Mouse (Mus musculus) kidney, embryonic 16.5 days (tissue): Measurements from ENCODE around the gene Mtch2. TPM values are rescaled to one million over a fixed set of nuclear protein-coding genes. Genes with fewer than 3 reads are reported as not detected.
"Not testable (repeated sequence)": the region's sequence is repeated elsewhere in the genome, so short reads cannot be mapped to it uniquely, and the experiment has no call there.

ENCODE experiments used
- ATAC-seq: fragments of 200-750 bp; cut with Nextera tagmentation; 2 replicates; pipeline ENCODE4 v1.8.0; 2017; ENCODE audit warnings: moderate TSS enrichment; ENCODE audit not compliant: low FRiP score, low TSS enrichment
- H3K27ac ChIP-seq: fragments of 300-500 bp; sonication (generic); 2 replicates; pipeline ENCODE4 v1.5.1; 2014; ENCODE audit warnings: low read length
- H3K27me3 ChIP-seq: fragments of 300-500 bp; sonication (generic); 2 replicates; pipeline ENCODE4 v1.6.1; 2014; ENCODE audit warnings: low read length, control low read depth, mixed read lengths; ENCODE audit not compliant: insufficient read depth
- H3K36me3 ChIP-seq: fragments of 300-500 bp; sonication (generic); 2 replicates; pipeline ENCODE4 v1.6.1; 2014; ENCODE audit warnings: low read length, control low read depth, mixed read lengths; ENCODE audit not compliant: insufficient read depth
- H3K4me1 ChIP-seq: fragments of 300-500 bp; sonication (generic); 2 replicates; pipeline ENCODE4 v1.6.1; 2014; ENCODE audit warnings: low read length, control low read depth, mixed read lengths; ENCODE audit not compliant: insufficient read depth
- H3K4me2 ChIP-seq: fragments of 300-500 bp; sonication (generic); replicated peaks from 2 replicates; pipeline ENCODE4 v1.6.1; 2014; ENCODE audit warnings: low read depth, low read length
- H3K4me3 ChIP-seq: fragments of 300-500 bp; sonication (generic); 2 replicates; pipeline ENCODE4 v1.5.1; 2014; ENCODE audit warnings: mild to moderate bottlenecking, low read length
- H3K9ac ChIP-seq: fragments of 300-500 bp; sonication (generic); replicated peaks from 2 replicates; pipeline ENCODE4 v1.6.1; 2014; ENCODE audit warnings: low read length
- H3K9me3 ChIP-seq: fragments of 300-500 bp; sonication (generic); 2 replicates; pipeline ENCODE4 v1.6.1; 2016; ENCODE audit warnings: low read length, control low read depth
- WGBS: fragments of 180-500 bp; shearing (Covaris S2); extraction: QIAGEN DNeasy Blood & Tissue Kit; methylation state at CpG from one replicate; pipeline ENCODE4 v1.1.7; 2014; 5-methylcytosine and 5-hydroxymethylcytosine counted together
- polyA plus RNA-seq: library from polyadenylated mRNA; unstranded; fragments of >200 nt; fragmentation: Nextera tagmentation; extraction: Ambion mirVana; gene quantifications from 2 replicates; pipeline ENCODE4 v1.2.1, GENCODE M21; 2015

Mtch2 gene
- polyA plus RNA-seq = 240 and 244 TPM in 2 replicates

GRCm38 (mm10) chr2:90846955-90847680, at the start of gene Mtch2:
TSS of gene Mtch2 (plus strand) at chr2:90847155.
- Histone ChIP-seq H3K36me3 (peaks cover 21% of the 10 kb centered on the region), H3K4me2 (peak within 1 kb of the TSS; percentile 66), H3K9ac (peak within 1 kb of the TSS; percentile 94), H3K9me3 (no peaks in the 10 kb centered on the region), H3K4me3 (peak within 1 kb of the TSS; percentile 97), H3K4me1 (peaks cover 10% of the 10 kb centered on the region), H3K27ac (peak within 1 kb of the TSS; percentile 86), H3K27me3 (no peaks in the 10 kb centered on the region)
- under 1% methylated on average over 66 of the region's 67 CpGs for WGBS
- peak; percentile 99 for ATAC-seq

DNA sequence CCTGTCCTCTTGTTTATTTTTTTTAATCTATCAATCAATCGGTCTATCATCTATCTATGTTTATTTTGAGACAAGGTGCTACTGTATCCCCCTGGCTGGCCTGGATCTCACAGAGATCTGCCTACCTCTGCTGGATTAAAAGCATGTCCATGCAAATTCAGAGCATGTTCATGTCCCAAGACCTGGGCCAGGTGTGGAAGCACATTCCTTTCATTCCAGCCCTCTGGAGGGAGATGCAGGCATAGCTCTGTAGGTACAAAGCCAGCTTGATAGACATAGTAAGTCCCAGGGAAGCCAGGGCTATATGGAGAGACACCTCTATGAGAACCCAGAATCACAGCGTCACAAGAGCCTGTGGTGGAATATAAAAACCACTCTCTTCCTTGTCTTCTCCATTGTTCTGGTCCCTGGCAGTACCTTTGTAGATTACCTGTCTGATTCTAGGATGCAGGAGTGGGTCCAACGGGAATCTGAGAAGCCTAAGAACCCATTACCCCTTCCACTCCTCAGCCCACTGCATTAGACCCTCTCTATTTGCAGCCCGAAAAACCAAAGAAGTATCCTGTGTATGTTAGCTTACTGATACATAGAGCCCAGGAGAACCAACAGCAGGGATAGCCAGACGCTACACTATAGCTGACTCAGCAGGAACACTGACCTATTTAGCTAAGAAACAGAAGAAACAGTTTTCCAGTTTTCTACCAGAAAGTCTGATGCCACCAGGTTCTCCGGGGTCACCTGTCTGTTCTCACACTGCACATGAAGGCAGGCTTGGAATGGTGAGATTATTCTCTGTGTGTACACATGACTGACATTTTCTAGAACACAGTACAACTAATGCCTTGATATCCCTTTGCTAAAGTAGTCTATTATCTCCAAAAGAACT, 38.5 kb upstream of the Mtch2 start:
- Histone ChIP-seq H3K9me3 (no peaks in the 10 kb centered on the region), H3K4me1 (no peaks in the 10 kb centered on the region), H3K27me3 (no peaks in the 10 kb centered on the region), H3K36me3 (no peaks in the 10 kb centered on the region), H3K4me2 (no peak overlapping the region), H3K4me3 (no peak overlapping the region), H3K27ac (no peak overlapping the region), H3K9ac (no peak overlapping the region)
- no peak for ATAC-seq
- 86% methylated on average over 6 of the region's 6 CpGs for WGBS

- Histone ChIP-seq H3K36me3 (no peaks in the 10 kb centered on the region), H3K9me3 (no peaks in the 10 kb centered on the region)
- WGBS = 79% methylated on average over 8 of the region's 8 CpGs
Observed at GRCm38 (mm10) chr2:90810751-90811150, 36.2 kb upstream of the Mtch2 start.

DNA sequence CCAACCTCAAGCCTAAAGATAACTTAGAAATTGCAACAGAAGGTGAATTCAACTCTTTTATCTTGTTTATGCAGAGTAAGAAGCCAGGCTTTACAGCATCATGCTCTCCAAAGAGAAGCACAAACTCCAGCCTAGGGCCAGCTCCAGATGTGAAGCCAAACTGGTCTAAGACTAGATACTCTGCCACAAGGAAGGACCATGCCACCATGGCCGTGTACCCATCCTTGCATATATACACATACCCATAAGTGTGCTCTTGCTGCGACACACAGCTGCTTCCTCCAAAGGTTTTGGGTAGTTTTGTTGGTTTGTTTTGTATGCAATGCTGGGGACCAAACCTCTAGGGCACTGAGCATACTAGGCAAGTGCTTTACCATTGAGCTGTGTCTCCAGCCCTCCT, 31.7 kb upstream of the Mtch2 start:
- Histone ChIP-seq H3K36me3 (no peaks in the 10 kb centered on the region), H3K27me3 (no peaks in the 10 kb centered on the region), H3K9ac (no peak overlapping the region), H3K9me3 (no peaks in the 10 kb centered on the region), H3K4me1 (no peaks in the 10 kb centered on the region), H3K4me3 (no peak overlapping the region), H3K4me2 (no peak overlapping the region), H3K27ac (no peak overlapping the region)
- 84% methylated on average over 2 of the region's 2 CpGs for WGBS
- no peak for ATAC-seq

More at GRCm38 (mm10) chr2:90810751-90811150, 36.2 kb upstream of the Mtch2 start:
- Histone ChIP-seq H3K4me2 (no peak overlapping the region), H3K4me3 (no peak overlapping the region), H3K4me1 (no peaks in the 10 kb centered on the region), H3K9ac (no peak overlapping the region), H3K27ac (no peak overlapping the region), H3K27me3 (no peaks in the 10 kb centered on the region)
- ATAC-seq = no peak

- Histone ChIP-seq H3K9ac (no peak overlapping the region), H3K4me1 (no peaks in the 10 kb centered on the region), H3K9me3 (no peaks in the 10 kb centered on the region), H3K36me3 (no peaks in the 10 kb centered on the region), H3K4me3 (no peak overlapping the region), H3K4me2 (no peak overlapping the region), H3K27me3 (no peaks in the 10 kb centered on the region), H3K27ac (no peak overlapping the region)
- no peak for ATAC-seq
- WGBS = 79% methylated on average over 4 of the region's 4 CpGs
Observed at GRCm38 (mm10) chr2:90816144-90816543, 30.8 kb upstream of the Mtch2 start.

- no peak for ATAC-seq
Observed at GRCm38 (mm10) chr2:90818710-90819109, 28.2 kb upstream of the Mtch2 start.

GRCm38 (mm10) chr2:90820894-90821293, 26.1 kb upstream of the Mtch2 start:
- no peak overlapping the region for H3K9ac ChIP-seq
- WGBS = 85% methylated on average over 3 of the region's 3 CpGs
- no peak overlapping the region for H3K4me3 ChIP-seq
- no peak for ATAC-seq
- H3K4me1 ChIP-seq = no peaks in the 10 kb centered on the region
- H3K36me3 ChIP-seq = no peaks in the 10 kb centered on the region
- H3K4me2 ChIP-seq = no peak overlapping the region
- H3K9me3 ChIP-seq = no peaks in the 10 kb centered on the region
- no peaks in the 10 kb centered on the region for H3K27me3 ChIP-seq
- H3K27ac ChIP-seq = no peak overlapping the region

More at GRCm38 (mm10) chr2:90818710-90819109, 28.2 kb upstream of the Mtch2 start:
- Histone ChIP-seq H3K4me3 (no peak overlapping the region), H3K9ac (no peak overlapping the region), H3K36me3 (no peaks in the 10 kb centered on the region), H3K4me2 (no peak overlapping the region), H3K9me3 (no peaks in the 10 kb centered on the region), H3K27me3 (no peaks in the 10 kb centered on the region), H3K4me1 (no peaks in the 10 kb centered on the region), H3K27ac (no peak overlapping the region)
- WGBS = 87% methylated on average over 3 of the region's 3 CpGs

- Histone ChIP-seq H3K27me3 (no peaks in the 10 kb centered on the region), H3K27ac (no peak overlapping the region), H3K36me3 (no peaks in the 10 kb centered on the region), H3K4me1 (no peaks in the 10 kb centered on the region), H3K9ac (no peak overlapping the region), H3K4me3 (no peak overlapping the region), H3K4me2 (no peak overlapping the region), H3K9me3 (no peaks in the 10 kb centered on the region)
- no peak for ATAC-seq
- 91% methylated on average over 2 of the region's 2 CpGs for WGBS
Observed at GRCm38 (mm10) chr2:90822978-90823377, 24.0 kb upstream of the Mtch2 start.

GRCm38 (mm10) chr2:90823781-90824180, 23.2 kb upstream of the Mtch2 start:
- H3K27me3 ChIP-seq = no peaks in the 10 kb centered on the region
- H3K4me3 ChIP-seq = no peak overlapping the region
- WGBS = 83% methylated on average over 6 of the region's 6 CpGs
- H3K9me3 ChIP-seq = no peaks in the 10 kb centered on the region
- ATAC-seq = no peak
- H3K27ac ChIP-seq = no peak overlapping the region
- no peaks in the 10 kb centered on the region for H3K4me1 ChIP-seq
- no peak overlapping the region for H3K9ac ChIP-seq
- H3K36me3 ChIP-seq = no peaks in the 10 kb centered on the region
- no peak overlapping the region for H3K4me2 ChIP-seq

- H3K9ac ChIP-seq, ATAC-seq, H3K9me3 ChIP-seq, H3K27me3 ChIP-seq, H3K4me3 ChIP-seq, H3K27ac ChIP-seq, H3K4me1 ChIP-seq, H3K4me2 ChIP-seq, H3K36me3 ChIP-seq: not testable (repeated sequence)
- WGBS = 39% methylated on average over 10 of the region's 10 CpGs
Observed at GRCm38 (mm10) chr2:90824528-90824927, 22.4 kb upstream of the Mtch2 start.
